Mouse (Mus musculus) lung, postnatal 14 days (tissue): ENCODE measurements at regions not wholly inside any gene's neighbourhood (a gene's known extent, or its start where the extent isn't known, plus 50 kb on each side); places are given as distances from the start of the nearest gene placed in this dataset.

ENCODE experiments used
- DNase-seq: peaks from one replicate; pipeline ENCODE4 v3.0.0; 2021

- DNase-seq: no peak
Measured at GRCm38 (mm10) chr9:120769056-120769455, 160.0 kb upstream of the Ctnnb1 start.

DNA sequence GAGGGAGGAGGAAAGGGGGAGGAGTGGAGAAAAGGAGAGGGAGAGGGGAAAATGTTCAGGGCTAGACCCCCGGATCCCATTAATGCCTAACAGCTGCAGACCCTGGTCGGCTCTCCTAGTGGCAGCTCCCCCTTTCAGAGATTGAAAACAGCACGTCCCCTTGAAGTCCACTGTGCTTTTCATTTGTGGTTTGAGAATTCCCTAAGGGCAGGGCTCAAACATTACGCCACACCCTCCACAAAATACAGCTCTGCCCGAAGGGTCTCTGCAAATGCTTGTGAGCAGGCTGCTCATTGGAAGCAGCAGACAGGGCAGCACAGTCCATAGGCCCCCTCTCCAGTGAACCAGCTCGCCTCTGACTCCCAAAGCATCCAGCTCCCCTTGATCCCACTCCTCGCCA, 159.3 kb upstream of the Ctnnb1 start:
- DNase-seq: no peak

DNA sequence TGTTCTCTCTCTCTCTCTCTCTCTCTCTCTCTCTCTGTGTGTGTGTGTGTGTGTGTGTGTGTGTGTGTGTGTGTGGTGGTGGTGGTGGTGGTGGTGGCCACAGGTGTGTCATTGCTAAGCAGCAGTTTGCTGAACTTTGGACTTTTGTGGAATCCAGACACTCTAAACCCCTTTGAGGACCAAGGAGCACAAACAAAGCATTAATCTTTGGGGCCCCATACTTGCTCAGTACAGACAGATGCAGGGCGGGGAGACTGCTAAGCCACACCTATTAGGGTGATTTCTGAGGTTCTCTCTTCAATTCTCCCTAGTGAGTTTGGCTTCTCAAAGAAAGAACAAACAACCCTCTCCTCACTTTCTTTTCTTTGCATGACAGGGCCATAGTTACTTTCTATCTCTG, 158.1 kb upstream of the Ctnnb1 start:
- no peak for DNase-seq

- no peak for DNase-seq
Measured at GRCm38 (mm10) chr9:120771896-120772530, 157.0 kb upstream of the Ctnnb1 start.

DNA sequence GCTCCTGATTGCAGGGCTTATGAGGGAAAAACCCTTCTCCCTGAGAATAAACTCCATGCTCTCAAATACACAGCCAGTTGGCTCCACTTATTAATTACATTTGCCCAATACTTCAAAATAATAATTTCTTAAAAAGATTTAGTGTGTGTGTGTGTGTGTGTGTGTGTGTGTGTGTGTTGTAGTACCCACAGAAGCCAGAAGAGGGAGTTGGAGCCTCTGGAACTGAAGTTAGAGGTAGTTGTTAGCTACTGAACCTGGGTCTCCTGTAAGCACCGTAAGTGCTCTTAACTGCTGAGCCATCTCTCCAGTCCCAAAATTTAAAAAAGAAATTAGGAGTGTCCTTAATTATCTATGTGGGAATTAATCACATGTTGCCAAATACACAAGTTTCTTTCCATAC, 154.8 kb upstream of the Ctnnb1 start:
- DNase-seq: no peak

- no peak for DNase-seq
Measured at GRCm38 (mm10) chr9:120774772-120775171, 154.2 kb upstream of the Ctnnb1 start.

GRCm38 (mm10) chr9:120775721-120776120, 153.3 kb upstream of the Ctnnb1 start:
- DNase-seq: no peak

GRCm38 (mm10) chr9:120776456-120777001, 152.5 kb upstream of the Ctnnb1 start:
- DNase-seq: peak; percentile 61

DNA sequence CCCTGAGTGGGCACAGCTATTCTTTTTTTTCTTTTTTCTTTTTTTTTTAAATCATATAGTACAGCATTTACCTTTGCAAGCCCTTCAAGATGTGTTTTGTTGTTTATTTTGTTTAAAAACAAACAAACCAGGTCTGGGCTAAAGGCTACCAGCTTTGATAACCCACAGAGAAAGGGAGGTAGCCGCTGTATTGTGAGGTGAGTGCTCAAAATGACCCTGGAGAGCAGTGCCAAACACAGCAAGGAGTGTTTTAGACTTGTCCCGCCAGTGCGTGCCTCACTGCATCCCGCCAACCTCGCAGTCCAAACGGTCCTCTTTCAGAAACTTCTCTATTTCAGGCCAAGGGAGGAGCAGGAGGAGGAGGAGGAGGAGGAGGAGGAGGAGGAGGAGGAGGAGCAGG, 152.0 kb upstream of the Ctnnb1 start:
- no peak for DNase-seq

GRCm38 (mm10) chr9:120777501-120777900, 151.5 kb upstream of the Ctnnb1 start:
- DNase-seq: peak; percentile 49

DNA sequence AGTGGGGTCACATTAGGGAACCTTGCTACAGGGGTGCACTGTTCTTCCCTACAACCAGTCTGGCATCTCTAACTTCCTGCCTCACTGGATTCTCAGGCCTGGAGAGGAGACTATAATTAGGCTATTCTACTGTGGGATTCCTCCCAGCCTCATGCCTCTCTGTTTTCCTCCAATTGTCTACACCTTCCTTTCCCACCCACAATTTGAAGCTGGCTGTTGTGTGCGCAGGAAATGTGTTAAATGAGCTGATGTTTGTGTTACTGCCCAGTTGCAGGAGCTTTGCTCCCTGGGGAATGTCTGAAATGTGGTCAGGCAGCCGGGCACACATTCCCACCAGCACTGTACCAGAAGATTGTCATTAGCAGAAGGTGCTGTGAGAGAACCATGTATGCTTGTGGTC, 150.6 kb upstream of the Ctnnb1 start:
- DNase-seq: peak; percentile 34

GRCm38 (mm10) chr9:120794210-120794609, 134.8 kb upstream of the Ctnnb1 start:
- no peak for DNase-seq

DNA sequence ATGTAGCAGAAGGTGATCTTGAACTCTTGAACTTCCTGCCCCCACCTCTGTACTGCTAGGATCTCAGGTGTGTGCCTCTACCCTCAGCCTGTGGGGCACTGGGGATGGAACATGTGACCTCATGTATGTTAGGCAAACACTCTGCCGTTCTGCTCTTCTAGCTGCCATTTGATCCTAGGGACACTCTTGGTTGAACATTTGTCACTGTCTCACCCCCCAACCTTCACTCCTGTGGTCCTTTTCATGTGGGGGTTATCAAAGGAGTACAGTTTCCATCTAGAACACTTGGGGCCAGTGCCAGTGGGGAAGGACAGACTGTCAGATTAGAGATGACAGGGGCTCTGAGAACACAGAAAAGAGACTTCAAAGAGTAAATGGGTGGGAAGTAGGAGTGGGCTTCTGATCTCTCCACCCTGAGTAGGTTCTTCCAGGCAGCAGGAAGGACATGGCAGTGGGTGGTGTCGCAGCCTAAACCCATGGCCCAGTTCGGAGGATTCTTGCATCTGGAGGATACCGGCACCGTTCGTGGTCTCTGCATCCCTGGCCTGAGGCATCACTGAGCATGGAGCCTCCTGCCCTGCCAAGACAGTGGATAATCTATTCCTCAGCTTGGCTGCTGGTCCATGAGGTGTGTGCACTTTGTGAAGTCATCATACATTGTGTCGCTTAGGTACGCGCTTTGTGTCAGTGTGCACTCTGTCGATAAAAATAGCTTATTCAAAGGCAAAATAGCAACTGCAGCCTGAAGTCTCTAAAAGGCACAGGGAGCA, 132.7 kb upstream of the Ctnnb1 start:
- no peak for DNase-seq

DNA sequence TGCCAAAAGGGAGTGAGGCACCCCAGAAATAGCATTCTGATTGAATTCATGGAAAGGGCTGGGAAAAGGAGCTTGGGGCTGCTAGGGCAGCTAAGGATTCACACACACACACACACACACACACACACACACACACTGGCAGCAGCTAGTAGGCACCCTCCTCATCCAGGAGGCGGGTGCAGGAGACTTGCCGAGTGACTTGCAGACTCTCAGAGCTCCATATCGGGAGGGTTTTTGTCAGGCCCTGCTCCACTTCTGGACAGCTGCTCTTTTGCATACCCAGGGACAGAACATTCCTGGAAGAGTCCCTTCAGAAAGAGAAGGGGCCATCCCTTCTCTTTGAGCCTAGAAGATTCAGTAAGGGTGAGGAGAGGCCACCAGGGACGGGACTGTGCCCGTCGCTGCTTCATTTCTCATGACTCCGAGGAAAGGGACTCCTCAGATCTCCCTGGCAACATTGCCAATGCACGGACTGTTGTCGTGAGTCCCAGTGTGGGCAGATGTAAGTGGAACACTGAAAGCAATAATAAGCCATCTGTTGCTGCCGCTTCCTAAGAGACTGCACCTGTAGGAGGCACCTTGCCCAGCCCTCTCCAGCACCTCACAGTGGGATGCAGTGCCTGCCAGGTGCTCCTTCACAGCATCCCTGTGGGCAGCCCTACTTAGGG, 130.9 kb upstream of the Ctnnb1 start:
- DNase-seq: no peak

DNA sequence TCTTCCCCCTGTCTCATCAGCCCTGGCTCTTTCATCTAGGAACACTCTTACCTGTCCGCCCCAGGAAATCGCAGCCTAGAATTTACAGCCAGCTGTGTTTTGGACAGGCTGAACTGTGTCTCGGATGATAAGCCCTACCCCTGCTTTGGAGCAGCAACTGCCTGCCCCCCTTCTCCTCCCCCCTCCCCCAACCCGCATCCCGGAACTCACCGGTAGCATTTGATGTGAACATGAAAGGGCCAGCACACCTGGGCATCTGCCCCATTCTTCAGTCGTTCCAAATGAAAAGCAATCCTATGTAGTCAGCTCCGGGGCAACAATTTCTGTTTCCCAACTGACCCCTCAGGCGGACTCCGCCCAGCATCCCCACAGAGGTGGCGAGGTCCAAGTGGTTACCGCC, 130.1 kb upstream of the Ctnnb1 start:
- no peak for DNase-seq

GRCm38 (mm10) chr9:120802646-120803045, 126.4 kb upstream of the Ctnnb1 start:
- no peak for DNase-seq

GRCm38 (mm10) chr9:120804760-120805294, 124.2 kb upstream of the Ctnnb1 start:
- peak; percentile 27 for DNase-seq

DNA sequence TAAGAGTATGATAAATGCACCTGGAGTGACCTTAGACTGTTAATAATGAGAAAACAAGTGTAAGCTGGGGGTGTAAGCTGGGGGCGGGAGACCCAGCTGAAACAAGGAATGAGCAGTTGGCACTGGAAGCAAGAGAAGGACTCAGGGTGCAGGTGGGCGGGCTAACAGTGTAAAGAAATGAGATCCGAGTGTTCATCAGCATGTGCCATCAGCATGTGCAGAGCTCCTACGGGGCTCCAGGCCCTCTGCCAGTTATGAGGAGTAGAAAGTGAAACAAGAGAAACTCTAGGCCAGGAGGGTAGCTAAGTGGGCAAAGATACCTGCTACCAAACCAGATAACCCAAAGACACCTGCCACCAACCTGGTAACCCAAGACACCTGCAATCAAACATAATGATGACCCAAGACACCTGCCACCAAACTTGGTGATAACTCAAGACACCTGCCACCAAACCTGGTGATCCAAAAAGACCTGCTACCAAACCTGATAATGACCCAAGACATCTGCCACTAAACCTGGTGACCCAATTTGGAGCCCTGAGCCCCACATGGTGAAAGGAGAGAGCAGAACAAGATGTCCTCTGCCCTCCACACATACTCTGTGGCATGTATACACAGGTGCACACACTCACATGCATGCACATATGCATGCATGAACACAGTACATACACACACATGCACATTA, 120.1 kb upstream of the Ctnnb1 start:
- no peak for DNase-seq

DNA sequence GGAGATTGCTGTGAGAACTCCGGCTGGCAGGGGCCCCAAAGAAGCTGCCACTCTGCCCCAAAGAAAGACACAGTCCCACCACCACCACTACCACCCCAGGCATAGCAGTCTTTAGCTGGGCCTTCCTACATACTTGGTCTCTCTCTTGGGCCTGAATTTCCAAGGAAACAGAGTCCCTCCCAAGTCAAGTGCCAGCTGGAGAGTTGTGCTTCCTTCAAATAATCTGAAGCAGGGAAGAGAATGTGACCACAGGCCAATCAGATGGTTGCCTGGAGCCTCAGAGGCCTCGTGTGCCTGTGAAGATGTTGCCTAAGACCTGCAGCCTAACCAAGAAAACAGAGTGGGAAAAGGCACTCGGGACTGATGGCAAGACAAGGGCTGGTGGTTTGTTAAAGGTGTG, 117.5 kb upstream of the Ctnnb1 start:
- peak; percentile 17 for DNase-seq

- no peak for DNase-seq
Measured at GRCm38 (mm10) chr9:120812667-120813210, 116.3 kb upstream of the Ctnnb1 start.

DNA sequence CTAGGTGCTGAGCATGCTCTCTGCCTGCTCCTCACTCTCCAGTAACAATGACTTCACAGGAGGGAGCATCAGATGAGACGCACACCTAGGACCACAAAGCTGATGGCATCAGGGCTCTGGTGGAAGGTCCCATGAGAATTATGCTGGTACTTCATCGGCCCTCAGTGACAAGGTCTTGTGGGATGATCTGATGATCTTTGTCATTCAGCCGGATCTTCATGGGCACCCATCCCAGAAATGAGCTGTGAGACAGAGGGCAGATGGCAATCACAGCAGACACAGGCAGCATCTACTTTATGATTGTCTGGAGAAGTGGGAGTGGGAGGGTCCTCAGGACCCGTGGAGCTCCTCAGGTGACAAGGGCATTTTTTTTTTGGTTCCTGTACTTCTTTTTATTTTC, 114.7 kb upstream of the Ctnnb1 start:
- no peak for DNase-seq

DNA sequence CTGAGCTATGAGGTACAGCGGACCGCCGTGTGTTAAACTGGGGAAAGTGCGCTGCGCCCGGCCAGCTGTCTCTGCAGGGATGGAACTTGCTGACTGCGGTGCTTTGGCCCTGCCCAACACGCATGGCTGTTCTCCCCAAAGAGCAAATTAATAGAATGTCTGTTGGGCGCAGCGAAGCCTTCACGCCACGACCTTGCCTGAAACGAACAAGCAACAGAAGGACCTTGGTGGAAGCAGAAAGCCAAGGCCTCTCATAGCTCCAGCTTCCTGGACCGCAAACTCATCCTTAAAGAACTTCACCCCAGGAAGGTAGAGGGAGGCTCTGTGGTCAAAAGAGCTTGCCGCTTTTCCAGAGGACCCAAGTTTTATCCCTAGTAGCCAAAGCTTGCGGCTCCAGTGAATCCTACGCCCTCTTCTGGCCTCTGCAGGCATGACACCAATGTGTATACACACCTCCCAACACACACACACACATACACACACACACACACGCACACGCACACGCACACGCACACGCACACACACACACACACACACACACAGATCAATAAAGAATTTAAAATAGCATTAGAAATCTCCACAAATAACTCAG, 110.2 kb upstream of the Ctnnb1 start:
- DNase-seq: no peak
